Mouse (Mus musculus) lung, embryonic 16.5 days (tissue): ENCODE measurements around the gene Eng. TPM values are rescaled to one million over a fixed set of nuclear protein-coding genes. Genes with fewer than 3 reads are reported as not detected.

Experiments used
- ATAC-seq: fragments of 200-750 bp; cut with Nextera tagmentation; 2 replicates; pipeline ENCODE4 v1.8.0; 2017; ENCODE audit warnings: low read depth, mild to moderate bottlenecking, moderate library complexity
- H3K27ac ChIP-seq: fragments of 300-500 bp; sonication (generic); 2 replicates; pipeline ENCODE4 v1.5.1; 2014; ENCODE audit warnings: mild to moderate bottlenecking, control low read depth, low read length
- H3K27me3 ChIP-seq: fragments of 300-500 bp; sonication (generic); 2 replicates; pipeline ENCODE4 v1.6.1; 2014; ENCODE audit warnings: low read depth, low read length, mixed read lengths; ENCODE audit not compliant: control insufficient read depth, insufficient read depth
- H3K36me3 ChIP-seq: fragments of 300-500 bp; sonication (generic); 2 replicates; pipeline ENCODE4 v1.6.1; 2014; ENCODE audit warnings: low read length; ENCODE audit not compliant: control insufficient read depth, insufficient read depth
- H3K4me1 ChIP-seq: fragments of 300-500 bp; sonication (generic); replicated peaks from 2 replicates; pipeline ENCODE4 v1.6.1; 2014; ENCODE audit warnings: low read length, mixed read lengths; ENCODE audit not compliant: control insufficient read depth, insufficient read depth
- H3K4me2 ChIP-seq: fragments of 300-500 bp; sonication (generic); 2 replicates; pipeline ENCODE4 v1.6.1; 2014; ENCODE audit warnings: low read depth, low read length, control low read depth
- H3K4me3 ChIP-seq: fragments of 300-500 bp; sonication (generic); 2 replicates; pipeline ENCODE4 v1.5.1; 2014; ENCODE audit warnings: mild to moderate bottlenecking, low read length, control low read depth
- H3K9ac ChIP-seq: fragments of 300-500 bp; sonication (generic); 2 replicates; pipeline ENCODE4 v1.6.1; 2014; ENCODE audit warnings: low read length, control low read depth
- H3K9me3 ChIP-seq: fragments of 300-500 bp; sonication (generic); 2 replicates; pipeline ENCODE4 v1.6.1; 2016; ENCODE audit warnings: low read length; ENCODE audit not compliant: control insufficient read depth
- WGBS: fragments of 180-500 bp; shearing (Covaris S2); extraction: QIAGEN DNeasy Blood & Tissue Kit; methylation state at CpG from one replicate; pipeline ENCODE4 v1.1.7; 2014; 5-methylcytosine and 5-hydroxymethylcytosine counted together
- polyA plus RNA-seq: library from polyadenylated mRNA; unstranded; fragments of >200 nt; fragmentation: Nextera tagmentation; extraction: Ambion mirVana; gene quantifications from 2 replicates; pipeline ENCODE4 v1.2.1, GENCODE M21; 2015

The Eng gene
- polyA plus RNA-seq, 1 experiment from 2014 or later = 120 TPM

DNA sequence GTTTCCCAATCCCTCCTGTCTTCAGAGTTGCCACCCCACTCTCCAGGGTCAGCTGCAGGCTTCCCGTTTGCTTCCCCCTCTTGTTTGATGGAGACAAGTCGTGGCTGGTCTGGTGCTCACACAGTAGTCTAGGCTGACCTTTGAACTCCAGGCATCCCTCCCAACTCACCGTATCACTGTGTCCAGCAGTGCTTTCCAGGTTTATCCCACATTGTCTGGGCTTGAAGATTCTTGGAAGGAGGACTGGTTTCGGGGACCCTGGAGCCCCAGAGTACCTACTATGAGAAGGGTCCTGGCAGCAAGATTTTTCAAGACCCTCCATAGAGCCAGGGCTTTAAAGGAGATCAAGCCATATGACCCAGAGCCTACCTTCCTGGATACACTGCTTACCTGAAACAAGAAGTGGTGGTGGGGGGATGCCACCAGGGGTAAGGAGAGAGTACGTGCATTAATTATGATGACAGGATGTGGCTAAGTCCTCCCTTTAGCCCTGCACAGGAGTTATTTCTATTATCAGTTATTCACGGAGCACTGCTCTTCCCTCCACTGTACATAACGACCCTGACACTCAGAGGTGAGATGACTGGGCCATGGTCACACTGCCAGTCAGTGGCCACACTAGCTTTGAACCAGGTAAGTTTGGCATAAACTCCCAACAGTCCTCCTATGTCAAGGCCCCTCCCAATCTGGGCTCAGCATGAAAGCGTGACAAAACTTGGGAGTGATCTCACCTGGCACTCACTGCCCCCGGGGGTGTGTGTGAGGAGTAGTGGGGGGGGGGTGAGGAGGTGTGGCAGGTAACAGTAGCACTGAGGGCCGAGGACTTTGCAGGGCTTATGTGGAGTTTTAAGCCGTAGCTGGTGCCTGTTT, 68.0 kb downstream of the Eng start:
- no peak overlapping the region for H3K4me3 ChIP-seq
- H3K4me1 ChIP-seq = peaks cover 15% of the 10 kb centered on the region
- no peaks in the 10 kb centered on the region for H3K27me3 ChIP-seq
- peak overlapping the region; percentile 72; the same call in 1 of the 2 replicates for H3K4me2 ChIP-seq
- H3K27ac ChIP-seq = peak overlapping the region; percentile 97
- no peaks in the 10 kb centered on the region for H3K9me3 ChIP-seq
- 46% methylated on average over 11 of the region's 11 CpGs for WGBS
- H3K36me3 ChIP-seq = peaks cover 10% of the 10 kb centered on the region
- no peak for ATAC-seq
- peak overlapping the region; percentile 62 for H3K9ac ChIP-seq

- Histone ChIP-seq H3K27me3 (no peaks in the 10 kb centered on the region), H3K4me1 (peaks cover 15% of the 10 kb centered on the region), H3K9ac (no peak overlapping the region), H3K9me3 (no peaks in the 10 kb centered on the region), H3K36me3 (peaks cover 3% of the 10 kb centered on the region), H3K4me3 (no peak overlapping the region), H3K27ac (peak overlapping the region; percentile 62), H3K4me2 (no peak overlapping the region)
- 47% methylated on average over 4 of the region's 4 CpGs for WGBS
- no peak for ATAC-seq
Observed at GRCm38 (mm10) chr2:32714987-32715425, 68.6 kb downstream of the Eng start.

DNA sequence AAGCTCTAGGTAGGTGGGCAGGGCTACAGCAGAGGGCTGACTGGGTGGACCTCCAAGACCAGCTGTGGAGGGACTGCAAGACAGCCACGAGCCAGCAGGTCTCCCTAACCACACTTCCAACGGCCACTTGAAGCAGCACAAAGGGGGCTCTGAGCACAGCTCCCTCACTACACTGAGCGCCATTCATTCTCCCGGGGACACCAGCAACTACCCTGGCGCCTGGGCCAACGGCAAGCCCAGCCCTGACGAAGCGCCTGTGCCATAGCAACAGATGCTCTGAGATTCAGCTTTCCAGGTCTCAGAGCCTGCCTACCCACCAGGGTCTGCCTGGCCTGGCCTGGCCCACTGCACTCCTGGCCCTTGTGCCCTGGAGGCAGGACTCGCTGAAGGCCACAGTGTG, 72.4 kb downstream of the Eng start:
- no peaks in the 10 kb centered on the region for H3K27me3 ChIP-seq
- peaks cover 16% of the 10 kb centered on the region for H3K4me1 ChIP-seq
- no peak for ATAC-seq
- no peaks in the 10 kb centered on the region for H3K36me3 ChIP-seq
- no peak overlapping the region for H3K27ac ChIP-seq
- WGBS = 33% methylated on average over 9 of the region's 9 CpGs
- H3K9me3 ChIP-seq = no peaks in the 10 kb centered on the region
- no peak overlapping the region for H3K4me3 ChIP-seq
- no peak overlapping the region for H3K4me2 ChIP-seq
- H3K9ac ChIP-seq = peak overlapping the region; percentile 43

- no peak for ATAC-seq
- 81% methylated on average over 3 of the region's 3 CpGs for WGBS
- Histone ChIP-seq H3K9ac (no peak overlapping the region), H3K36me3 (no peaks in the 10 kb centered on the region), H3K27ac (no peak overlapping the region), H3K4me1 (peaks cover 14% of the 10 kb centered on the region), H3K9me3 (no peaks in the 10 kb centered on the region), H3K4me2 (no peak overlapping the region), H3K27me3 (no peaks in the 10 kb centered on the region), H3K4me3 (no peak overlapping the region)
Observed at GRCm38 (mm10) chr2:32720053-32720452, 73.7 kb downstream of the Eng start.

DNA sequence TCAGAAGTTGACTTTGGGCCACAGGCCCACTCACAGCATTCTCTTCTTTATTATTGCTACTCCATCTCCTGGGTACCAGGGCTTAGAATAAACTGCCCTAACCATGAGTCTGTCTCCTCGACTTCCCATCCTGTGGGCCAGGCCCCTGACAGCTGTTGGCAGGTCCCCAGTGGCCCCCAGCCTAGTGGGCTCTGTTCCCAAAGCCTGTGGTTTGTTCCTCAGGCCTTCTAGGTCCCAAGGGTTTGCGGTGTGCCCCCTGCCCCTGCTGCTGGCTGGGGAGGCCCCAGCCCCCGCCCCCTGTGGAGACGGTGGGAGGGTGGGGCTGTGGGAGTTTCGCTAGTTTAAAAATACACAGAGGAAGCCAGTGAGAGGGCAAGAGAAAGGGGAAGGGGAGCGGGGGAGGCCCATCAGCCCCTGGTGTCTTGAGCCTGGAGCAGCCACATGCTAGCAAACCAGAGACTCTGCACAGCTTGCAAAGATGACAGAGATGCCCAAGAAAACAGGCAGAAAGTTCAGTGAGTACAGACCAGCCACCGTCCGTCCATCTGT, 74.4 kb downstream of the Eng start, which contains the start of gene Sh2d3c:
TSS of gene Sh2d3c (plus strand) at position 375 of the 549 bp plus-strand sequence.
- Histone ChIP-seq H3K4me2 (peak within 1 kb of the TSS; percentile 39), H3K9ac (peak within 1 kb of the TSS; percentile 52), H3K4me1 (peaks cover 15% of the 10 kb centered on the region), H3K36me3 (no peaks in the 10 kb centered on the region), H3K4me3 (peak within 1 kb of the TSS; percentile 38), H3K27me3 (no peaks in the 10 kb centered on the region), H3K9me3 (no peaks in the 10 kb centered on the region), H3K27ac (peak within 1 kb of the TSS; percentile 7; the same call in 1 of the 2 replicates)
- WGBS = 30% methylated on average over 8 of the region's 8 CpGs
- peak; percentile 72 for ATAC-seq

DNA sequence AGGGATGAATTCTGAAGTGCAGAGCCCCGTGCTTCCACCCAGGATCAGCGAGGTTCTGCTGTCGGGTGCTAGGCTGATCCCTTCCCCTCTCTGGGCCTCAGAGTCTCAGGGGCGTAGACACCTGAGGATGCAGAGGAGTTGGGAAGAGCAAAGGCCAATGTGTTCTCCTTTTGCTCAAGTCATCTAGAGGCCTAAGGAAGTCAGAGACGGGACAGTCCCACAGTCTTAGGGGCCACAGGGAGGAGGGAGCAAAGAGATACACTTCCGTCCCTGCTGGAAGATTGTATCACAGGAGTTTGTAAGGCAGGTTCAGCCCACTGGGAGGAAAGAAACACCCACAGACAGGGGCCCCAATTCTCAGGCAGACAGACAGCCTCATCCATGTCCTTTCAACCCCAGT, 75.7 kb downstream of the Eng start:
- Histone ChIP-seq H3K4me3 (peak overlapping the region; percentile 38), H3K27me3 (no peaks in the 10 kb centered on the region), H3K4me1 (peaks cover 15% of the 10 kb centered on the region), H3K9ac (peak overlapping the region; percentile 52), H3K36me3 (no peaks in the 10 kb centered on the region), H3K9me3 (no peaks in the 10 kb centered on the region), H3K27ac (no peak overlapping the region), H3K4me2 (peak overlapping the region; percentile 39)
- no peak for ATAC-seq
- 37% methylated on average over 6 of the region's 6 CpGs for WGBS

DNA sequence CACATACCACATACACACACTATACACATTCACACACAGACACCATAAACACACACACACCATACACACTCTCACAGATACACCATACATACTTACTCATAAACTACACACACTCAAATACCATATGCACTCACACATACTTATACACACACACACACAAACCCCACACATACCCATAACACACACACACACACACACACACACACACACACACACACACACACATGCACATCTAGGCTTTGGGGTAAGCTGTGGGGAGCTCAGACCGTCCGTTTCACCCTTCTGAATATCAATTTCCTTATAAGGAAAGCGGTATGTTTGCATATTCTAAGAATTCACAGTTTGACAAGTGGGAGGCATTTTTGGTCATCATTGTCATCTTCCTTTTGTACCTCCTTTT, 76.2 kb downstream of the Eng start:
- H3K9ac ChIP-seq = no peak overlapping the region

DNA sequence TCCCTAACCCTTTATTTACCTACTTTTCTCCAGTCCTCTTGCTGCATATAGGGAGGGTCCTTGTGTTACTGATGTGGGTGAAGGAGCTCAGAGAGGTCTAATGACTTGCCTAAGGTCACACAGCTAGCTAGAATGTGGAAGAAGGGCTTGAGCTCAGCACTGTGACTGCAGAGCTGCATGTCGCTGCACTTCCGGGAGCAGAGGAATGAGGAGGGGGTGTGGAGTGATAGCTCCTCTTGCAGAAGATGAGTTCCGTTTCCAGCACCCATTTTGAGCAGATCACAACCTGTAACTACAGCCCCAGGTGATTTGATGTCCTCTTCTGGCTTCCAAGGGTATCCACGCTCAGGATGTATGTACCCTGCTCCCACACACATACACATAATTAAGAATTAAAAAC, 77.8 kb downstream of the Eng start:
- Histone ChIP-seq H3K27ac (no peak overlapping the region), H3K9ac (no peak overlapping the region), H3K4me3 (no peak overlapping the region), H3K4me1 (peaks cover 15% of the 10 kb centered on the region), H3K36me3 (no peaks in the 10 kb centered on the region), H3K27me3 (no peaks in the 10 kb centered on the region), H3K9me3 (no peaks in the 10 kb centered on the region), H3K4me2 (no peak overlapping the region)
- WGBS = 79% methylated on average over 4 of the region's 4 CpGs
- no peak for ATAC-seq

More for the DNA sequence above, 76.2 kb downstream of the Eng start:
- no peak for ATAC-seq
- 38% methylated on average over 3 of the region's 3 CpGs for WGBS
- H3K27ac ChIP-seq = no peak overlapping the region
- H3K4me1 ChIP-seq = peaks cover 15% of the 10 kb centered on the region
- H3K4me3 ChIP-seq = peak overlapping the region; percentile 38
- H3K4me2 ChIP-seq = peak overlapping the region; percentile 39; the same call in 1 of the 2 replicates
- H3K36me3 ChIP-seq = no peaks in the 10 kb centered on the region
- H3K27me3 ChIP-seq = no peaks in the 10 kb centered on the region
- no peaks in the 10 kb centered on the region for H3K9me3 ChIP-seq
